In genomic region chr13:105442576-105442975, GRCm38 (mm10) we compare ENCODE assay signal across 9 mouse cellular contexts. TPM values are rescaled to one million over a fixed set of nuclear protein-coding genes. Genes with fewer than 3 reads are reported as not detected.
DNase-seq lines count a peak whose midpoint lies in the region; ATAC-seq and TF ChIP-seq lines count a peak whose summit lies in the region.
"Had no signal": no experiment of that assay in that cellular context is flagged by ENCODE, and none has a peak within 500 bp of the region (broad histone marks: within the 10 kb centered on the region; RNA-seq: fewer than 3 reads in every experiment).

No protein-coding gene starts in this region.

- H3K9me3 ChIP-seq in forebrain, embryonic 10.5 days = no peaks in the 10 kb centered on the region
- no peaks in the 10 kb centered on the region for H3K9me3 ChIP-seq in forebrain, embryonic 12.5 days
- no peaks in the 10 kb centered on the region for H3K9me3 ChIP-seq in forebrain, embryonic 13.5 days (replicated peaks)
- H3K9me3 ChIP-seq: limb, embryonic 15.5 days had no signal

- DNase-seq in forebrain, embryonic 10.5 days (ENCODE audit: extremely low spot score, low spot score) = peak; percentile 58
- DNase-seq in 3T3-L1 (ENCODE audit: low read depth, low spot score) = peak; percentile 58
- DNase-seq in adrenal gland, postnatal 36 days = peak; percentile 62 to 66
- DNase-seq in layer of hippocampus, adult 2 months (ENCODE audit: low spot score in 2 of 2) = peak; percentile 58 to 70
- DNase-seq in right cerebral cortex, postnatal 14 days = peak; percentile 72

- peaks cover 25% of the 10 kb centered on the region for H3K4me1 ChIP-seq in forebrain, embryonic 10.5 days
- H3K4me1 ChIP-seq in forebrain, embryonic 12.5 days = peaks cover 16% of the 10 kb centered on the region
- peaks cover 21% of the 10 kb centered on the region for H3K4me1 ChIP-seq in forebrain, embryonic 13.5 days
- H3K4me1 ChIP-seq: limb, embryonic 15.5 days had no signal

- peaks cover 49% of the 10 kb centered on the region for H3K27me3 ChIP-seq in forebrain, embryonic 10.5 days (ENCODE audit: poor library complexity, severe bottlenecking)
- H3K27me3 ChIP-seq in forebrain, embryonic 12.5 days = peaks cover 41% of the 10 kb centered on the region
- H3K27me3 ChIP-seq in forebrain, embryonic 13.5 days = peaks cover 43% of the 10 kb centered on the region

- no peaks in the 10 kb centered on the region for H3K36me3 ChIP-seq in forebrain, embryonic 10.5 days (replicated peaks)
- no peaks in the 10 kb centered on the region for H3K36me3 ChIP-seq in forebrain, embryonic 12.5 days (replicated peaks)
- no peaks in the 10 kb centered on the region for H3K36me3 ChIP-seq in forebrain, embryonic 13.5 days (ENCODE audit: poor library complexity, severe bottlenecking)
- H3K36me3 ChIP-seq: limb, embryonic 15.5 days had no signal

- H3K4me3 ChIP-seq in forebrain, embryonic 10.5 days = no peak overlapping the region
- no peak overlapping the region for H3K4me3 ChIP-seq in forebrain, embryonic 12.5 days (replicated peaks)
- H3K4me3 ChIP-seq in forebrain, embryonic 13.5 days = no peak overlapping the region
- H3K4me3 ChIP-seq in layer of hippocampus, adult 2 months = peak overlapping the region; percentile 76; the same call in 1 of the 2 replicates
- H3K4me3 ChIP-seq: limb, embryonic 15.5 days had no signal

- peak; percentile 90 for TF ChIP-seq CTCF in layer of hippocampus, adult 2 months (conservative IDR thresholded peaks at IDR 0.05)

- H3K9ac ChIP-seq in forebrain, embryonic 12.5 days = no peak overlapping the region
- no peak overlapping the region for H3K9ac ChIP-seq in forebrain, embryonic 13.5 days
- H3K9ac ChIP-seq: limb, embryonic 15.5 days had no signal

- no peak for ATAC-seq in forebrain, embryonic 12.5 days (ENCODE audit: low FRiP score)
- peak; percentile 72 for ATAC-seq in forebrain, embryonic 13.5 days
- ATAC-seq in megakaryocyte, adult 5-6 weeks (ENCODE audit: poor library complexity, severe bottlenecking) = 0 out of 2 replicates have a peak, but pooled peaks have one; percentile 37

- WGBS in forebrain, embryonic 10.5 days = 7% methylated on average over 6 of the region's 6 CpGs
- WGBS in forebrain, embryonic 12.5 days = 5% methylated on average over 6 of the region's 6 CpGs
- 7% methylated on average over 6 of the region's 6 CpGs for WGBS in forebrain, embryonic 13.5 days

- H3K27ac ChIP-seq in forebrain, embryonic 10.5 days = no peak overlapping the region
- no peak overlapping the region for H3K27ac ChIP-seq in forebrain, embryonic 12.5 days
- no peak overlapping the region for H3K27ac ChIP-seq in forebrain, embryonic 13.5 days
- peak overlapping the region; percentile 94 for H3K27ac ChIP-seq in layer of hippocampus, adult 2 months
- H3K27ac ChIP-seq: limb, embryonic 15.5 days had no signal

- no peak overlapping the region for H3K4me2 ChIP-seq in forebrain, embryonic 12.5 days
- no peak overlapping the region for H3K4me2 ChIP-seq in forebrain, embryonic 13.5 days
- H3K4me2 ChIP-seq: limb, embryonic 15.5 days had no signal

RNA-seq across cellular contexts. Expression of gene Htr1a, which starts 0.9 kb away (rescaled TPM):
- not detected in 2 replicates for polyA plus RNA-seq in forebrain, embryonic 10.5 days (2016; fragmentation: Nextera tagmentation; extraction: Ambion mirVana)
- polyA plus RNA-seq in forebrain, embryonic 12.5 days (2016; fragmentation: Nextera tagmentation; extraction: Ambion mirVana) = 0.26 TPM in 2 replicates
- not detected for total RNA-seq in adrenal gland, postnatal 36 days (2021)
- 0.28 and 0.35 TPM in 2 replicates for polyA plus RNA-seq in forebrain, embryonic 13.5 days (2015; fragmentation: Nextera tagmentation; extraction: Ambion mirVana)
- 10 to 100 TPM; 34.6 to 39.7 TPM for total RNA-seq in layer of hippocampus, adult 2 months (2021)
- not detected in 2 replicates for total RNA-seq in megakaryocyte, adult 5-6 weeks (2015)
- not detected in 2 replicates for total RNA-seq in megakaryocyte, adult 5-6 weeks (2017)

Comparison
In these comparisons a context has a peak if more than half of its experiments do, and no peak if none do; other contexts are left out.
1. RNA of gene Htr1a, which starts 0.9 kb away (total RNA-seq): 34.6 to 39.7 TPM in layer of hippocampus, adult 2 months; not detected in adrenal gland, postnatal 36 days and not detected in megakaryocyte, adult 5-6 weeks; every median in the first group is over 10 times any median in the second.
2. Peak in every context shown above with its lines, with median percentiles within 50 percentile points of each other: DNase-seq.